Mouse (Mus musculus) intestine, embryonic 14.5 days (tissue): ENCODE data around the gene Tmco3. TPM values are rescaled to one million over a fixed set of nuclear protein-coding genes. Genes with fewer than 3 reads are reported as not detected.

ENCODE experiments used
- ATAC-seq: fragments of 200-750 bp; cut with Nextera tagmentation; replicated peaks from 2 replicates; pipeline ENCODE4 v1.8.0; 2017; ENCODE audit warnings: low read depth, moderate number of reproducible peaks, moderate TSS enrichment, moderate library complexity; ENCODE audit not compliant: low FRiP score, low TSS enrichment
- DNase-seq: peaks from one replicate; pipeline ENCODE4 v3.0.0-alpha.2; 2018; ENCODE audit warnings: low spot score
- H3K27ac ChIP-seq: fragments of 300-500 bp; sonication (generic); 2 replicates; pipeline ENCODE4 v1.5.1; 2014; ENCODE audit warnings: low read depth, mild to moderate bottlenecking, control low read depth
- H3K27me3 ChIP-seq: fragments of 300-500 bp; sonication (generic); replicated peaks from 2 replicates; pipeline ENCODE4 v1.6.1; 2014; ENCODE audit warnings: low read length, control low read depth; ENCODE audit not compliant: control insufficient read depth, insufficient read depth
- H3K36me3 ChIP-seq: fragments of 300-500 bp; sonication (generic); 2 replicates; pipeline ENCODE4 v1.6.1; 2014; ENCODE audit warnings: low read length, control low read depth; ENCODE audit not compliant: control insufficient read depth, insufficient read depth
- H3K4me1 ChIP-seq: fragments of 300-500 bp; sonication (generic); replicated peaks from 2 replicates; pipeline ENCODE4 v1.6.1; 2014; ENCODE audit warnings: low read length, control low read depth, mixed read lengths; ENCODE audit not compliant: control insufficient read depth, insufficient read depth
- H3K4me2 ChIP-seq: fragments of 300-500 bp; sonication (generic); 2 replicates; pipeline ENCODE4 v1.6.1; 2014; ENCODE audit warnings: low read length
- H3K4me3 ChIP-seq: fragments of 300-500 bp; sonication (generic); 2 replicates; pipeline ENCODE4 v1.5.1; 2014; ENCODE audit warnings: low read depth, low read length, control low read depth, mixed read lengths
- H3K9ac ChIP-seq: fragments of 300-500 bp; sonication (generic); 2 replicates; pipeline ENCODE4 v1.6.1; 2014; ENCODE audit warnings: mild to moderate bottlenecking, low read length
- H3K9me3 ChIP-seq: fragments of 300-500 bp; sonication (generic); 2 replicates; pipeline ENCODE4 v1.6.1; 2016; ENCODE audit warnings: low read length, control low read depth; ENCODE audit not compliant: control insufficient read depth
- WGBS: fragments of 180-500 bp; shearing (Covaris S2); extraction: QIAGEN DNeasy Blood & Tissue Kit; methylation state at CpG from one replicate; pipeline ENCODE4 v1.1.7; 2014; 5-methylcytosine and 5-hydroxymethylcytosine counted together
- polyA plus RNA-seq: library from polyadenylated mRNA; unstranded; fragments of >200 nt; fragmentation: Nextera tagmentation; extraction: Ambion mirVana; gene quantifications from 2 replicates; pipeline ENCODE4 v1.2.1, GENCODE M21; 2014

Gene Tmco3
- polyA plus RNA-seq, result 37.4 and 42.0 TPM in 2 replicates

- no peaks in the 10 kb centered on the region for H3K27me3 ChIP-seq
- H3K4me3 ChIP-seq, result peak within 1 kb of the TSS; percentile 89
- H3K27ac ChIP-seq, result peak within 1 kb of the TSS; percentile 91
- H3K4me1 ChIP-seq, result peaks cover 12% of the 10 kb centered on the region
- under 1% methylated on average over 78 of the region's 79 CpGs for WGBS
- DNase-seq, result peak; percentile 98
- peak within 1 kb of the TSS; percentile 60 for H3K9ac ChIP-seq
- H3K9me3 ChIP-seq, result no peaks in the 10 kb centered on the region
- ATAC-seq, result peak; percentile 93
- H3K4me2 ChIP-seq, result peak within 1 kb of the TSS; percentile 86
- H3K36me3 ChIP-seq, result peaks cover 9% of the 10 kb centered on the region
Measured at GRCm38 (mm10) chr8:13287692-13288623, at the start of gene Tmco3, which contains the start of gene Dcun1d2. Gene Tmco3, plus strand, starts transcription at chr8:13288190. Gene Dcun1d2, minus strand, starts transcription at chr8:13288131.

GRCm38 (mm10) chr8:13240055-13240454 is 47.9 kb upstream of the Tmco3 start:
- Histone ChIP-seq H3K27me3 (no peaks in the 10 kb centered on the region), H3K9me3 (no peaks in the 10 kb centered on the region), H3K27ac (no peak overlapping the region), H3K9ac (no peak overlapping the region), H3K4me2 (no peak overlapping the region), H3K4me1 (no peaks in the 10 kb centered on the region), H3K36me3 (no peaks in the 10 kb centered on the region), H3K4me3 (no peak overlapping the region)
- no peak for DNase-seq
- 86% methylated on average over 9 of the region's 9 CpGs for WGBS
- ATAC-seq, result no peak

- Histone ChIP-seq H3K4me1 (no peaks in the 10 kb centered on the region), H3K9me3 (no peaks in the 10 kb centered on the region), H3K36me3 (no peaks in the 10 kb centered on the region), H3K27ac (no peak overlapping the region), H3K4me3 (no peak overlapping the region), H3K27me3 (no peaks in the 10 kb centered on the region), H3K9ac (no peak overlapping the region), H3K4me2 (no peak overlapping the region)
- ATAC-seq, result no peak
- no peak for DNase-seq
- WGBS, result 77% methylated on average over 7 of the region's 7 CpGs
Measured at GRCm38 (mm10) chr8:13240691-13241090, 47.3 kb upstream of the Tmco3 start.

GRCm38 (mm10) chr8:13242985-13243870 is 44.8 kb upstream of the Tmco3 start:
- Histone ChIP-seq H3K27ac (no peak overlapping the region), H3K9ac (no peak overlapping the region), H3K36me3 (no peaks in the 10 kb centered on the region), H3K4me3 (no peak overlapping the region), H3K4me1 (no peaks in the 10 kb centered on the region), H3K9me3 (no peaks in the 10 kb centered on the region), H3K27me3 (no peaks in the 10 kb centered on the region), H3K4me2 (no peak overlapping the region)
- DNase-seq (no peak), ATAC-seq (no peak)
- WGBS, result 85% methylated on average over 10 of the region's 10 CpGs

GRCm38 (mm10) chr8:13244343-13244880 is 43.6 kb upstream of the Tmco3 start:
- Histone ChIP-seq H3K4me1 (no peaks in the 10 kb centered on the region), H3K9ac (no peak overlapping the region), H3K36me3 (no peaks in the 10 kb centered on the region), H3K4me3 (no peak overlapping the region), H3K27ac (no peak overlapping the region), H3K9me3 (no peaks in the 10 kb centered on the region), H3K4me2 (no peak overlapping the region), H3K27me3 (no peaks in the 10 kb centered on the region)
- DNase-seq, result no peak
- WGBS, result 86% methylated on average over 11 of the region's 11 CpGs
- ATAC-seq, result no peak

GRCm38 (mm10) chr8:13252837-13253236 is 35.2 kb upstream of the Tmco3 start:
- WGBS, result 90% methylated on average over 13 of the region's 13 CpGs
- ATAC-seq (no peak), DNase-seq (no peak)
- Histone ChIP-seq H3K4me3 (no peak overlapping the region), H3K27ac (no peak overlapping the region), H3K4me2 (no peak overlapping the region), H3K36me3 (peaks cover 22% of the 10 kb centered on the region), H3K27me3 (no peaks in the 10 kb centered on the region), H3K9ac (no peak overlapping the region), H3K9me3 (no peaks in the 10 kb centered on the region), H3K4me1 (no peaks in the 10 kb centered on the region)

- Histone ChIP-seq H3K4me2 (no peak overlapping the region), H3K27me3 (no peaks in the 10 kb centered on the region)
- no peak for ATAC-seq
Measured at GRCm38 (mm10) chr8:13253413-13253812, 34.6 kb upstream of the Tmco3 start.

GRCm38 (mm10) chr8:13254019-13254418 is 34.0 kb upstream of the Tmco3 start, which contains the start of gene Adprhl1:
Gene Adprhl1, minus strand, starts transcription at chr8:13254162.
- no peaks in the 10 kb centered on the region for H3K9me3 ChIP-seq
- H3K27ac ChIP-seq, result no peak within 1 kb of the TSS
- no peak within 1 kb of the TSS for H3K4me2 ChIP-seq
- no peaks in the 10 kb centered on the region for H3K27me3 ChIP-seq
- H3K36me3 ChIP-seq, result peaks cover 26% of the 10 kb centered on the region
- ATAC-seq (peak; percentile 84; the same call in 1 of the 2 replicates), DNase-seq (peak; percentile 83)
- no peak within 1 kb of the TSS for H3K4me3 ChIP-seq
- 34% methylated on average over 8 of the region's 8 CpGs for WGBS
- no peaks in the 10 kb centered on the region for H3K4me1 ChIP-seq
- no peak within 1 kb of the TSS for H3K9ac ChIP-seq

More at GRCm38 (mm10) chr8:13253413-13253812, 34.6 kb upstream of the Tmco3 start:
- H3K4me3 ChIP-seq, result no peak overlapping the region
- no peak for DNase-seq
- H3K36me3 ChIP-seq, result peaks cover 26% of the 10 kb centered on the region
- H3K9me3 ChIP-seq, result no peaks in the 10 kb centered on the region
- WGBS, result 84% methylated on average over 5 of the region's 5 CpGs
- H3K4me1 ChIP-seq, result no peaks in the 10 kb centered on the region
- H3K27ac ChIP-seq, result no peak overlapping the region
- no peak overlapping the region for H3K9ac ChIP-seq
